ENCODE assay signal across 9 mouse cellular contexts in the genomic region with DNA sequence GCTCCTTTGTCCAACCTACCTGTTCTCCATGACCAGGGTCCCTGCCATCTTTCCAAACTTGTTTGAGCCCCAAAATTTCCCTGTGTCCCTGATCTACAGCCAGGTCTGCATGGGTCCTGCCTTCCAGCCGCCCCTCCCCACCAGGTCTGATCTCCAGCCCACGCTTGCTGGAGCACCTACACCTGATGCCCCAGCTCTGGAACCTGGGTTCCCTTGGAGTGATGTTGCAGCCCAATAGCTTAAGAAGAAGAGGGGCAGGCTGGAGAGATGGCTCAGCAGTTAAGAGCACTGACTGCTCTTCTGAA. TPM values are rescaled to one million over a fixed set of nuclear protein-coding genes. Genes with fewer than 3 reads are reported as not detected.
DNase-seq lines count a peak whose midpoint lies in the region; ATAC-seq lines count a peak whose summit lies in the region.
"Had no signal": no experiment of that assay in that cellular context is flagged by ENCODE, and none has a peak within 500 bp of the region (broad histone marks: within the 10 kb centered on the region; RNA-seq: fewer than 3 reads in every experiment).

No protein-coding gene starts in this region.

- H3K4me3 ChIP-seq in liver, embryonic 11.5 days (ENCODE audit: low read depth, low read length) = peak overlapping the region; percentile 82
- peak overlapping the region; percentile 64 for H3K4me3 ChIP-seq in forebrain, embryonic 10.5 days
- H3K4me3 ChIP-seq in limb, embryonic 10.5 days = peak overlapping the region; percentile 69
- H3K4me3 ChIP-seq in neural tube, embryonic 13.5 days = peak overlapping the region; percentile 71; the same call in 1 of the 2 replicates

- H3K4me1 ChIP-seq in liver, embryonic 11.5 days (replicated peaks; ENCODE audit: control insufficient read depth, insufficient read depth, low read length) = peaks cover 59% of the 10 kb centered on the region
- H3K4me1 ChIP-seq in forebrain, embryonic 10.5 days = peaks cover 30% of the 10 kb centered on the region
- peaks cover 28% of the 10 kb centered on the region for H3K4me1 ChIP-seq in limb, embryonic 10.5 days
- peaks cover 26% of the 10 kb centered on the region for H3K4me1 ChIP-seq in neural tube, embryonic 13.5 days (replicated peaks)

- H3K4me2 ChIP-seq in liver, embryonic 11.5 days = peak overlapping the region; percentile 99
- peak overlapping the region; percentile 99 for H3K4me2 ChIP-seq in neural tube, embryonic 13.5 days

- no peaks in the 10 kb centered on the region for H3K36me3 ChIP-seq in liver, embryonic 11.5 days (ENCODE audit: control insufficient read depth, insufficient read depth, low read length)
- H3K36me3 ChIP-seq in forebrain, embryonic 10.5 days (replicated peaks) = no peaks in the 10 kb centered on the region
- no peaks in the 10 kb centered on the region for H3K36me3 ChIP-seq in limb, embryonic 10.5 days
- H3K36me3 ChIP-seq in neural tube, embryonic 13.5 days = peaks cover 13% of the 10 kb centered on the region

- no peak for ATAC-seq in liver, embryonic 11.5 days (replicated peaks; ENCODE audit: low FRiP score)
- no peak for ATAC-seq in neural tube, embryonic 13.5 days (ENCODE audit: low read depth)

- 49% methylated on average over 2 of the region's 2 CpGs for WGBS in liver, embryonic 11.5 days
- WGBS in forebrain, embryonic 10.5 days = 66% methylated on average over 2 of the region's 2 CpGs
- WGBS in limb, embryonic 10.5 days = 49% methylated on average over 2 of the region's 2 CpGs
- WGBS in neural tube, embryonic 13.5 days = 63% methylated on average over 2 of the region's 2 CpGs

- DNase-seq in liver, embryonic 11.5 days (ENCODE audit: low spot score) = no peak
- no peak for DNase-seq in liver
- DNase-seq in forebrain, embryonic 10.5 days (ENCODE audit: extremely low spot score, low spot score) = no peak
- DNase-seq in limb, embryonic 10.5 days (ENCODE audit: low spot score) = no peak
- no peak for DNase-seq in layer of hippocampus, adult 11-12 months (ENCODE audit: low spot score)
- no peak for DNase-seq in embryo, embryonic 10 days (ENCODE audit: low spot score)
- no peak for DNase-seq in urinary bladder, postnatal 4 days (ENCODE audit: low spot score in 2 of 2)

- H3K9me3 ChIP-seq in liver, embryonic 11.5 days (ENCODE audit: control insufficient read depth, low read length) = no peaks in the 10 kb centered on the region
- no peaks in the 10 kb centered on the region for H3K9me3 ChIP-seq in forebrain, embryonic 10.5 days
- no peaks in the 10 kb centered on the region for H3K9me3 ChIP-seq in limb, embryonic 10.5 days (replicated peaks)
- no peaks in the 10 kb centered on the region for H3K9me3 ChIP-seq in neural tube, embryonic 13.5 days

- H3K9ac ChIP-seq in liver, embryonic 11.5 days (ENCODE audit: low read depth, low read length) = peak overlapping the region; percentile 69
- no peak overlapping the region for H3K9ac ChIP-seq in neural tube, embryonic 13.5 days

- H3K27me3 ChIP-seq in liver, embryonic 11.5 days (replicated peaks; ENCODE audit: control insufficient read depth, insufficient read depth, low read length) = no peaks in the 10 kb centered on the region; the same call in 1 of the 2 replicates
- H3K27me3 ChIP-seq in forebrain, embryonic 10.5 days (ENCODE audit: poor library complexity, severe bottlenecking) = peaks cover 45% of the 10 kb centered on the region
- peaks cover 41% of the 10 kb centered on the region for H3K27me3 ChIP-seq in limb, embryonic 10.5 days (ENCODE audit: low read depth, poor library complexity, severe bottlenecking)
- H3K27me3 ChIP-seq in neural tube, embryonic 13.5 days = peaks cover 5% of the 10 kb centered on the region; the same call in 1 of the 2 replicates

- H3K27ac ChIP-seq in liver, embryonic 11.5 days (ENCODE audit: low read depth, low read length) = peak overlapping the region; percentile 85
- H3K27ac ChIP-seq in forebrain, embryonic 10.5 days = peak overlapping the region; percentile 84
- H3K27ac ChIP-seq in limb, embryonic 10.5 days = peak overlapping the region; percentile 56; the same call in 1 of the 2 replicates
- H3K27ac ChIP-seq in neural tube, embryonic 13.5 days (replicated peaks) = no peak overlapping the region

RNA-seq across cellular contexts. Expression of a gene that starts 0.7 kb away (rescaled TPM):
- 76.2 and 79.5 TPM in 2 replicates for polyA plus RNA-seq in liver, embryonic 11.5 days (2014; fragmentation: Nextera tagmentation; extraction: Ambion mirVana)
- 4.3 and 4.6 TPM in 2 replicates for polyA plus RNA-seq in forebrain, embryonic 10.5 days (2016; fragmentation: Nextera tagmentation; extraction: Ambion mirVana)
- 1.5 TPM in 2 replicates for polyA plus RNA-seq in limb, embryonic 10.5 days (2016; fragmentation: Nextera tagmentation; extraction: Ambion mirVana)
- 29.5 and 30.4 TPM in 2 replicates for polyA plus RNA-seq in neural tube, embryonic 13.5 days (2015; fragmentation: Nextera tagmentation; extraction: Ambion mirVana)

RNA-seq across cellular contexts. Expression of a gene that starts 11.3 kb away (rescaled TPM):
- polyA plus RNA-seq in liver, embryonic 11.5 days (2014; fragmentation: Nextera tagmentation; extraction: Ambion mirVana) = 42.9 and 43.8 TPM in 2 replicates
- not detected in 2 replicates for polyA plus RNA-seq in forebrain, embryonic 10.5 days (2016; fragmentation: Nextera tagmentation; extraction: Ambion mirVana)
- not detected in 2 replicates for polyA plus RNA-seq in limb, embryonic 10.5 days (2016; fragmentation: Nextera tagmentation; extraction: Ambion mirVana)
- not detected in 2 replicates for polyA plus RNA-seq in neural tube, embryonic 13.5 days (2015; fragmentation: Nextera tagmentation; extraction: Ambion mirVana)
- polyA plus RNA-seq: thymus, adult 2 months had no signal

RNA-seq across cellular contexts. Expression of a gene that starts 15.4 kb away (rescaled TPM):
- 16.7 and 18.0 TPM in 2 replicates for polyA plus RNA-seq in liver, embryonic 11.5 days (2014; fragmentation: Nextera tagmentation; extraction: Ambion mirVana)
- 13.7 and 15.4 TPM in 2 replicates for polyA plus RNA-seq in forebrain, embryonic 10.5 days (2016; fragmentation: Nextera tagmentation; extraction: Ambion mirVana)
- polyA plus RNA-seq in limb, embryonic 10.5 days (2016; fragmentation: Nextera tagmentation; extraction: Ambion mirVana) = 9.1 and 13.7 TPM in 2 replicates
- 22.6 and 27.5 TPM in 2 replicates for polyA plus RNA-seq in neural tube, embryonic 13.5 days (2015; fragmentation: Nextera tagmentation; extraction: Ambion mirVana)

RNA-seq across cellular contexts. Expression of a gene that starts 26.3 kb away (rescaled TPM):
- polyA plus RNA-seq in liver, embryonic 11.5 days (2014; fragmentation: Nextera tagmentation; extraction: Ambion mirVana) = 196 and 198 TPM in 2 replicates
- polyA plus RNA-seq in forebrain, embryonic 10.5 days (2016; fragmentation: Nextera tagmentation; extraction: Ambion mirVana) = 192 and 194 TPM in 2 replicates
- polyA plus RNA-seq in limb, embryonic 10.5 days (2016; fragmentation: Nextera tagmentation; extraction: Ambion mirVana) = 243 and 267 TPM in 2 replicates
- 76.0 and 77.6 TPM in 2 replicates for polyA plus RNA-seq in neural tube, embryonic 13.5 days (2015; fragmentation: Nextera tagmentation; extraction: Ambion mirVana)

RNA-seq across cellular contexts. Expression of a gene that starts 26.3 kb away (rescaled TPM):
- 22.8 and 26.2 TPM in 2 replicates for polyA plus RNA-seq in liver, embryonic 11.5 days (2014; fragmentation: Nextera tagmentation; extraction: Ambion mirVana)
- 32.5 and 34.6 TPM in 2 replicates for polyA plus RNA-seq in forebrain, embryonic 10.5 days (2016; fragmentation: Nextera tagmentation; extraction: Ambion mirVana)
- polyA plus RNA-seq in limb, embryonic 10.5 days (2016; fragmentation: Nextera tagmentation; extraction: Ambion mirVana) = 45.4 and 48.1 TPM in 2 replicates
- polyA plus RNA-seq in neural tube, embryonic 13.5 days (2015; fragmentation: Nextera tagmentation; extraction: Ambion mirVana) = 45.3 and 55.1 TPM in 2 replicates

Comparison
In these comparisons a context has a peak if more than half of its experiments do, and no peak if none do; other contexts are left out.
1. RNA of a gene that starts 11.3 kb away (polyA plus RNA-seq): 42.9 to 43.8 TPM in liver, embryonic 11.5 days; not detected in neural tube, embryonic 13.5 days, not detected in forebrain, embryonic 10.5 days and not detected in limb, embryonic 10.5 days; every median in the first group is over 10 times any median in the second.
2. Peak in every context shown above with its lines, with median percentiles within 50 percentile points of each other: H3K4me3 ChIP-seq.